Mouse (Mus musculus) neutrophil, adult 5-6 weeks (primary cell): ENCODE measurements at regions not wholly inside any gene's neighbourhood (a gene's known extent, or its start where the extent isn't known, plus 50 kb on each side); places are given as distances from the start of the nearest gene placed in this dataset.
A peak's percentile ranks its signal among the peaks of the same experiment; 100 is the strongest.
"Not testable (repeated sequence)": the region's sequence is repeated elsewhere in the genome, so short reads cannot be mapped to it uniquely, and the experiment has no call there.

ENCODE experiments used
- ATAC-seq: fragments of 151-379, 151-347 bp; 2 replicates; pipeline ENCODE4 v1.8.0; 2017; ENCODE audit warnings: mild to moderate bottlenecking, moderate TSS enrichment; ENCODE audit not compliant: insufficient number of reproducible peaks, poor library complexity, low FRiP score, severe bottlenecking; ENCODE audit errors: extremely low read depth

GRCm38 (mm10) chr13:61957197-61957596, 172.5 kb upstream of the Zfp808 start:
- not testable (repeated sequence) for ATAC-seq

DNA sequence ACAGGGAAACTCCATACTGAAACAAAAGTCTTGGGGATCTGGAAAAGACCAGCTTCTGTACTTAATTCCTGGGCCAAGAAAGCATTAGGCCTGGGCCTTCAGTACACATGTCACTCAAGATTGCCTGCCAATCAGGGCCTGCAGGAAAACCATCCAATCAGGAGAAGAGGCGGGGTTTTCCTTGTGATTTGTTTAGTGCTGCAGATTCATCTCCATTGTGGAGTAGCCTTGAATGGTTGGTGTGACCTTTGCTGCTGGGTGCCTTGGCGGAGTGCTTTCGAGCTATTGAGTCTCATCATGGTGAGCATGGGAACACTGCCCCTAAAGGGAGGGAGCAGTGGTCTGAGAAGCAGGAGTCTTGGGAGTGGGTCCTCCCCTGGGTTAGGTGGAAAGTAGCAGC, 150.8 kb upstream of the Zfp808 start:
- ATAC-seq = not testable (repeated sequence)

DNA sequence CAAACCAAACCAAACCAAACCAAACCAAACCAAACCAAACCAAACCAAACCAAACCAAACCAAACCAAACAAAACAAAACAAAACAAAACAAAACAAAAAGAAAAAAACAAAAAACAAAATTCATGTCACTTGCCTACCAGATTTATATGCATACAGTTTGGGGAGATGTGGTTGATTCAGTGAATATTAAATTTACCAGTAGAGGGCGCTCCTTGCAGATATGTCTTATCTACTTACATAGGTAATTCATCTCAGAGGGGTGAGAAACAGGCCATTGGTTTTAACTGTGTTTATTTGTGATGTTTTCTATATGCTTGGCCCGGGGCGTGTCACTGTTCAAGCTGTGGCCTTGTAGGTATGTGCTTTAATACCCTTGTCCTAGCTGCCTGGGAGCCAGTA, 133.2 kb upstream of the Zfp808 start:
- not testable (repeated sequence) for ATAC-seq

- not testable (repeated sequence) for ATAC-seq
Measured at GRCm38 (mm10) chr13:61998803-61999202, 130.9 kb upstream of the Zfp808 start.

DNA sequence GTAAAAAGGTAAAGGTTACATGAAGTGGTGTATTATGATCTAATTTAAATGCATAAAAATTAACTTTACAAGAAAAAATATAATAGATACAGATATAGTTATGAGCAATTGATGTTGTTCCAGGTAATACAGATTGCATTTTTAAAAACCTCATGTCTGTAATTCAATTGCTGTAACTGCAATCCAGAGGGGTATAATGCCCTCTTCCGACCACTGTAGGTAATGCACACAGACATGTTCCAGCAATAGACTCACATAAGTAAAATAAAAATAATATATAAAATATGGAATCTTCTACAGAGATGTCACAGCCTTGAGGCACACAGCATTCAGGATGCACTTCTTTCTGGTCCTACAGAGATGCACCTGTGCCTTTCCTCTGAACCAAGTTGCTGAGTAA, 122.4 kb upstream of the Zfp808 start:
- ATAC-seq = not testable (repeated sequence)

DNA sequence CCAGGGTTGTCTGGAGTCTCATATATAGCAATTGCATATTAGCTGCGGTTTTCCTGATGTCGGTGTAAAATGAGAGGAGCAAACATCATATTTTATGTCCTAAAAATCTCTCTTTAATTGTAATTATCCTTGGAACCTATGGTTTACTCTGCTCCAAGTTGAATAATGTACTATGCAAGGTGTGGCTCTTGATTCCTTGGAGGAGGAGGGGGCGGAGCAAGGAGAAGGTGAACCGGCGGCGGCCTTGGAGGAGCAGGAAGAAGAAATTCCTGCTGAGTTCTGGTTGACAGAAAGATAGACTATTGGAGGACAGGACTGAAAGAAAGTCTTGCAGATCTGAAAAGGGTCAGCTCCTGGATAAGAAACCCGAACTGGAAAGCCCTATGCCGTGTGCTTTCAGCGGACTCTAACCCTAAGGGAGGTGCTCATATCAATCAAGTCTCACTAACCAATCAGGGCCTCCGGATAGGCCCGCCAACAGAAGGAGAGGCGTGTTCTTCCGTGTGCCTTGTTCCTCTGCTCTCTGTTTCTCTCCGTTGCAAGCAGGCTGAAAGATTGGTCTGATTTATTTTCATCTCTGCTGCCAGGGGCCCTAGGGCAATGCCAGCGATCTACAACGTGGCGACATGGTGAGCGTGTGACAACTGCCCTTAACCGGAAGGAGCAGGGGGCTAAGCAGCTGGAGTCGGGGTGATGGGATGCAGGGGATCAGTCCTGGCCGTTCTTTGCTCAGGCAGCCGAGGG, 114.1 kb upstream of the Zfp808 start:
- peak; percentile 51; the same call in 1 of the 2 replicates for ATAC-seq

GRCm38 (mm10) chr13:62016168-62016502, 113.6 kb upstream of the Zfp808 start:
- not testable (repeated sequence) for ATAC-seq

DNA sequence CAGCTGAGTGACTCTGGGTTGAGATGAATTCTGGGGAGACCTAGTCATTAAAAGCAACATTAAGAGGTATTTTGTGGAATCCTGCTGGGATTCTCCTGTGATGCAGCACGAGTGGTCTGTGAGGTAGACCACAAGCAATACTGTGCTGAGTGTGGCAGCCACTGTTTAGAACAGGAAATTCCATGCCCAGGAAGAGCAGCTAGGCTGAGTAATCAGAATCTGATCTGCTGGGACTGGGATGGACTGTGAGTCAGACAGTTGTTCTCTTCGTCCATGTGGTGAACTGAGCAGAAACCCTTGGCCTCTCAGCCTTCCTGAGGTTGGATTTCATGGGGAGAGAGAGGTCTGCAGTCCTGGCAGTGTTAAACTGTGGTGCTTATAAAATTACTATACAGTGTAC, 92.0 kb upstream of the Zfp808 start:
- not testable (repeated sequence) for ATAC-seq

DNA sequence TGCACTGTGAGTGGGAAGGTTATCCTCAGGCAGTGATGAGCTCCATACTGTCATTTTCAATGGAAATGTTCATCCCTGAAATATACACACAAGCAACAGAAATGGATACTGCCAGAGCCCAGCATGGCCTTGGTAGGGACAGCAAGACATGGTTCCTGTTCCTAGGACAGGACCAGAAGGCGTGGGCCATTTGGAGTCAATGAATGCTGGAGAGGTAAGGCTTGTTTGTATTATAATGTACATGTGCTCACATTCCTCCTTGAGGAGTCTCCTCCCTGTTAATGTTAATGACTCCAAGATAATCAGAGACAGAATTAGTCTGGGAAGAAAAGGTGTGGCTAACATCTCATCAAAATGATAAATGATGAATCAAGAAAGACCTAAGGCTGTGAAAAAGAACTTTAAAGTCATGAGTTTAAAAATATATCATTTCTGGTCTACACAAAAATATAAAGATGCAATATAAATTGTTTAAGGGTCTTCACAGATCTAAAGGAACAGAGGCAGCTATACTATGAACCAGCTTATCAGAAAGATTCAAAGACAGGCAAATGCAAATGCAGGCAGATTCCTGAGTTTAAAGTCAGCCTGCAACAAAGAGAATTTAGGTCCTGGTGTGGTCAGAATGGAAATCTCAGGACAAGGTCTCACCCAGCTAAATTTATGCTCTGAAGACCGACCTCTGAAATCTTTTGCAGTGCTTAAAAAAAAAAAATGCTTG, 51.6 kb upstream of the Zfp808 start:
- ATAC-seq = not testable (repeated sequence)

DNA sequence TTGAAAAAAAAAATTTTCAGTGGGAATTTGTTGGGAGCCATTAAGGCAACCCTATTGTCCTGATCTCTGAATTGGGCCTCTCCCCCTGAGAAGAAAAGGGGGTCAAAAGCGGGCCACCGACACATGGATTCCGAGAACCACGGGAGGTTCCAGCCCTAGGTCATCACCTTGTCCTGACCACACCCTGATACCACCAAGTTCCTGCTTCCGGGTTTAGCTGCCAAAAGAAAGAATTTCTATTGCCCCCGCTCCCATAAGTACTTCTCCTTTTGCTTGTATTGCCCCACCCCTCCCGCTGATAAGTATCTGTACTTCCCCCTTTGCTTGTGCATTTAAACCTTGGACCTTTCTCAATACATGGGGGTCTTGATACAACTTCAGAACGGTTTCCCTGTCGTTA, 50.8 kb upstream of the Zfp808 start:
- ATAC-seq = not testable (repeated sequence)
